Mouse (Mus musculus): ENCODE results near the gene Snhg11. TPM values are rescaled to one million over a fixed set of nuclear protein-coding genes. Genes with fewer than 3 reads are reported as not detected.

Snhg11 gene
- total RNA-seq, 2 experiments from 2014 or later = 627 to 661 TPM

Other genes with a start within 250 kb of the Snhg11 start
- 10 to 100 TPM; 10.7 to 10.8 TPM for gene Tgm2, start 229.2 kb upstream of the Snhg11 start, total RNA-seq (2021)
- 1 to 10 TPM; 3.2 to 3.8 TPM for gene D630003M21Rik, start 146.4 kb upstream of the Snhg11 start, total RNA-seq (2021)
- not detected for gene Bpi, start 117.5 kb upstream of the Snhg11 start, total RNA-seq (2021)
- 1 to 10 TPM; 1.3 to 1.5 TPM for gene Lbp, start 69.1 kb upstream of the Snhg11 start, total RNA-seq (2021)
- 100 to 1,000 TPM; 110 to 112 TPM for gene Ralgapb, start 34.2 kb downstream of the Snhg11 start, total RNA-seq (2021)
- gene Adig, start 127.0 kb downstream of the Snhg11 start, total RNA-seq (2021) = not detected
- not detected for gene Arhgap40, start 137.2 kb downstream of the Snhg11 start, total RNA-seq (2021)
- gene Slc32a1, start 235.1 kb downstream of the Snhg11 start, total RNA-seq (2021) = 100 to 1,000 TPM in 1 of 2 experiments, 10 to 100 TPM in 1; 99.3 to 102 TPM
- 10 to 100 TPM; 11.3 to 12.1 TPM for gene Actr5, start 249.2 kb downstream of the Snhg11 start, total RNA-seq (2021)